Mouse (Mus musculus): ENCODE measurements around the gene Rnase9. TPM values are rescaled to one million over a fixed set of nuclear protein-coding genes. Genes with fewer than 3 reads are reported as not detected.

Rnase9 gene
- polyA plus RNA-seq, 1 experiment: not detected

GRCm38 (mm10) chr14:51060761-51061160, 19.1 kb upstream of the Rnase9 start:
- H3K27ac ChIP-seq (ENCODE audit: control insufficient read depth, insufficient read depth, low read depth, low read length, poor library complexity): no peak overlapping the region
- 86% methylated on average over 5 of the region's 5 CpGs for WGBS
- TF ChIP-seq POLR2A (IDR thresholded peaks at IDR 0.05; ENCODE audit: borderline replicate concordance, control insufficient read depth, low read depth, low read length) (no peak), CTCF (IDR thresholded peaks at IDR 0.05; ENCODE audit: control insufficient read depth, insufficient read depth, low read length) (no peak)
- peaks cover 1% of the 10 kb centered on the region; the same call in 1 of the 2 replicates for H3K4me1 ChIP-seq (ENCODE audit: control insufficient read depth, insufficient read depth, low read length)
- no peak overlapping the region for H3K4me3 ChIP-seq (replicated peaks; ENCODE audit: control insufficient read depth, low read depth, low read length)

- Histone ChIP-seq H3K27ac (ENCODE audit: control insufficient read depth, insufficient read depth, low read depth, low read length, poor library complexity) (peak within 1 kb of the TSS; percentile 7; the same call in 1 of the 2 replicates), H3K4me3 (replicated peaks; ENCODE audit: control insufficient read depth, low read depth, low read length) (peak within 1 kb of the TSS; percentile 30), H3K4me1 (ENCODE audit: control insufficient read depth, insufficient read depth, low read length) (peaks cover 1% of the 10 kb centered on the region; the same call in 1 of the 2 replicates)
- TF ChIP-seq CTCF (IDR thresholded peaks at IDR 0.05; ENCODE audit: control insufficient read depth, insufficient read depth, low read length) (no peak), POLR2A (IDR thresholded peaks at IDR 0.05; ENCODE audit: borderline replicate concordance, control insufficient read depth, low read depth, low read length) (no peak)
- WGBS: 3% methylated on average over 9 of the region's 9 CpGs
Measured at GRCm38 (mm10) chr14:51057401-51057831, 15.7 kb upstream of the Rnase9 start, which contains the start of gene Rnase12. Gene Rnase12 (minus strand): TSS chr14:51057661.

- Histone ChIP-seq H3K4me3 (replicated peaks; ENCODE audit: control insufficient read depth, low read depth, low read length) (no peak overlapping the region), H3K27ac (ENCODE audit: control insufficient read depth, insufficient read depth, low read depth, low read length, poor library complexity) (peak overlapping the region; percentile 27; the same call in 1 of the 2 replicates), H3K4me1 (ENCODE audit: control insufficient read depth, insufficient read depth, low read length) (no peaks in the 10 kb centered on the region; the same call in none of the 2 replicates)
- no peak for TF ChIP-seq CTCF (IDR thresholded peaks at IDR 0.05; ENCODE audit: control insufficient read depth, insufficient read depth, low read length)
- 53% methylated on average over 13 of the region's 13 CpGs for WGBS
Measured at GRCm38 (mm10) chr14:51054243-51055237, 12.9 kb upstream of the Rnase9 start.

GRCm38 (mm10) chr14:51053176-51053575, 11.5 kb upstream of the Rnase9 start:
- WGBS: 78% methylated on average over 5 of the region's 5 CpGs
- Histone ChIP-seq H3K4me1 (ENCODE audit: control insufficient read depth, insufficient read depth, low read length) (no peaks in the 10 kb centered on the region; the same call in none of the 2 replicates), H3K27ac (ENCODE audit: control insufficient read depth, insufficient read depth, low read depth, low read length, poor library complexity) (no peak overlapping the region), H3K4me3 (replicated peaks; ENCODE audit: control insufficient read depth, low read depth, low read length) (no peak overlapping the region)
- TF ChIP-seq CTCF (IDR thresholded peaks at IDR 0.05; ENCODE audit: control insufficient read depth, insufficient read depth, low read length) (no peak), POLR2A (IDR thresholded peaks at IDR 0.05; ENCODE audit: borderline replicate concordance, control insufficient read depth, low read depth, low read length) (no peak)

- TF ChIP-seq CTCF (IDR thresholded peaks at IDR 0.05; ENCODE audit: control insufficient read depth, insufficient read depth, low read length): no peak
- peaks cover 2% of the 10 kb centered on the region for H3K4me1 ChIP-seq (ENCODE audit: control insufficient read depth, insufficient read depth, low read length)
- no peak overlapping the region for H3K4me3 ChIP-seq (replicated peaks; ENCODE audit: control insufficient read depth, low read depth, low read length)
- H3K27ac ChIP-seq (ENCODE audit: control insufficient read depth, insufficient read depth, low read depth, low read length, poor library complexity): no peak overlapping the region
- WGBS: 70% methylated on average over 5 of the region's 5 CpGs
Measured at GRCm38 (mm10) chr14:51051941-51052340, 10.3 kb upstream of the Rnase9 start.

- H3K27ac ChIP-seq (ENCODE audit: control insufficient read depth, insufficient read depth, low read depth, low read length, poor library complexity): no peak within 1 kb of the TSS
- TF ChIP-seq POLR2A (IDR thresholded peaks at IDR 0.05; ENCODE audit: borderline replicate concordance, control insufficient read depth, low read depth, low read length): no peak
- no peak for TF ChIP-seq CTCF (IDR thresholded peaks at IDR 0.05; ENCODE audit: control insufficient read depth, insufficient read depth, low read length)
- WGBS: 73% methylated on average over 2 of the region's 2 CpGs
- H3K4me3 ChIP-seq (replicated peaks; ENCODE audit: control insufficient read depth, low read depth, low read length): no peak within 1 kb of the TSS
- H3K4me1 ChIP-seq (ENCODE audit: control insufficient read depth, insufficient read depth, low read length): peaks cover 2% of the 10 kb centered on the region
Measured at GRCm38 (mm10) chr14:51050063-51050462, 8.4 kb upstream of the Rnase9 start, which contains the start of gene Rnase11. Gene Rnase11 (minus strand): TSS chr14:51050163.

- H3K27ac ChIP-seq (ENCODE audit: control insufficient read depth, insufficient read depth, low read depth, low read length, poor library complexity): no peak overlapping the region
- peaks cover 2% of the 10 kb centered on the region for H3K4me1 ChIP-seq (ENCODE audit: control insufficient read depth, insufficient read depth, low read length)
- WGBS: under 1% methylated on average over 5 of the region's 5 CpGs
- H3K4me3 ChIP-seq (replicated peaks; ENCODE audit: control insufficient read depth, low read depth, low read length): no peak overlapping the region
- TF ChIP-seq POLR2A (IDR thresholded peaks at IDR 0.05; ENCODE audit: borderline replicate concordance, control insufficient read depth, low read depth, low read length) (no peak), CTCF (IDR thresholded peaks at IDR 0.05; ENCODE audit: control insufficient read depth, insufficient read depth, low read length) (no peak)
Measured at GRCm38 (mm10) chr14:51047846-51048245, 6.2 kb upstream of the Rnase9 start.

GRCm38 (mm10) chr14:51036214-51036613, 5.5 kb downstream of the Rnase9 start:
- H3K27ac ChIP-seq (ENCODE audit: control insufficient read depth, insufficient read depth, low read depth, low read length, poor library complexity): no peak overlapping the region
- no peaks in the 10 kb centered on the region for H3K4me1 ChIP-seq (ENCODE audit: control insufficient read depth, insufficient read depth, low read length)
- no peak overlapping the region for H3K4me3 ChIP-seq (replicated peaks; ENCODE audit: control insufficient read depth, low read depth, low read length)
- WGBS: 71% methylated on average over 4 of the region's 4 CpGs
- TF ChIP-seq POLR2A (IDR thresholded peaks at IDR 0.05; ENCODE audit: borderline replicate concordance, control insufficient read depth, low read depth, low read length) (no peak), CTCF (IDR thresholded peaks at IDR 0.05; ENCODE audit: control insufficient read depth, insufficient read depth, low read length) (no peak)

Measured in bone marrow, adult 2 months (tissue).